Mouse (Mus musculus) cerebellum, adult 2 months (tissue): Measurements from ENCODE around the gene Tgm5.
A peak's percentile ranks its signal among the peaks of the same experiment; 100 is the strongest.

Experiments
- CTCF ChIP-seq: fragments of 200-500 bp; IDR thresholded peaks from 2 replicates; pipeline ENCODE4 v1.5.1; 2011; ENCODE audit warnings: low read depth, mild to moderate bottlenecking, control low read depth, low read length, moderate library complexity, borderline replicate concordance; ENCODE audit not compliant: insufficient read depth
- POLR2A ChIP-seq: fragments of 200-500 bp; IDR thresholded peaks from 2 replicates; pipeline ENCODE4 v1.6.1; 2011; ENCODE audit warnings: low read length, control low read depth, borderline replicate concordance; ENCODE audit not compliant: insufficient read depth

GRCm38 (mm10) chr2:121006986-121007385, 78.7 kb downstream of the Tgm5 start:
- no peak for TF ChIP-seq CTCF
- TF ChIP-seq POLR2A, result peak; percentile 36; the same call in 1 of the 2 replicates
